Mouse (Mus musculus) thymus, adult 2 months (tissue): ENCODE data around the gene Gm5678.

Source experiments
- CTCF ChIP-seq: fragments of 200-500 bp; IDR thresholded peaks from 2 replicates; pipeline ENCODE4 v1.5.1; 2012; ENCODE audit warnings: mild to moderate bottlenecking, control low read depth, low read length, moderate library complexity, borderline replicate concordance; ENCODE audit not compliant: control insufficient read depth, poor library complexity, insufficient read depth; ENCODE audit errors: extremely low read depth
- POLR2A ChIP-seq: fragments of 200-500 bp; IDR thresholded peaks from 2 replicates; pipeline ENCODE4 v1.6.1; 2012; ENCODE audit warnings: mild to moderate bottlenecking, low read length, control low read depth, moderate library complexity; ENCODE audit not compliant: control insufficient read depth, poor library complexity, insufficient read depth; ENCODE audit errors: extremely low read depth

- TF ChIP-seq CTCF (no peak), POLR2A (no peak)
These were observed 28.4 kb upstream of the Gm5678 start for GRCm38 (mm10) chr16:93599461-93599860.
